Mouse (Mus musculus) kidney, embryonic 15.5 days (tissue): ENCODE measurements around the gene Kcnab3. TPM values are rescaled to one million over a fixed set of nuclear protein-coding genes. Genes with fewer than 3 reads are reported as not detected.

ENCODE experiments used
- ATAC-seq: fragments of 200-750 bp; cut with Nextera tagmentation; replicated peaks from 2 replicates; pipeline ENCODE4 v1.8.0; 2017; ENCODE audit warnings: moderate TSS enrichment; ENCODE audit not compliant: low FRiP score
- H3K27ac ChIP-seq: fragments of 300-500 bp; sonication (generic); 2 replicates; pipeline ENCODE4 v1.5.1; 2015; ENCODE audit warnings: mild to moderate bottlenecking, inconsistent platforms
- H3K27me3 ChIP-seq: fragments of 300-500 bp; sonication (generic); 2 replicates; pipeline ENCODE4 v1.6.1; 2015; ENCODE audit warnings: inconsistent platforms
- H3K36me3 ChIP-seq: fragments of 300-500 bp; sonication (generic); 2 replicates; pipeline ENCODE4 v1.6.1; 2015; ENCODE audit warnings: inconsistent platforms
- H3K4me1 ChIP-seq: fragments of 300-500 bp; sonication (generic); 2 replicates; pipeline ENCODE4 v1.6.1; 2015; ENCODE audit warnings: inconsistent platforms
- H3K4me2 ChIP-seq: fragments of 300-500 bp; sonication (generic); 2 replicates; pipeline ENCODE4 v1.6.1; 2015; ENCODE audit warnings: moderate library complexity, mild to moderate bottlenecking, inconsistent platforms
- H3K4me3 ChIP-seq: fragments of 300-500 bp; sonication (generic); replicated peaks from 2 replicates; pipeline ENCODE4 v1.5.1; 2015; ENCODE audit warnings: mild to moderate bottlenecking, inconsistent platforms
- H3K9ac ChIP-seq: fragments of 300-500 bp; sonication (generic); 2 replicates; pipeline ENCODE4 v1.6.1; 2015; ENCODE audit warnings: mild to moderate bottlenecking, inconsistent platforms
- H3K9me3 ChIP-seq: fragments of 300-500 bp; sonication (generic); replicated peaks from 2 replicates; pipeline ENCODE4 v1.6.1; 2016; ENCODE audit warnings: inconsistent platforms
- WGBS: fragments of 180-500 bp; shearing (Covaris S2); methylation state at CpG from one replicate; pipeline ENCODE4 v1.1.7; 2015; ENCODE audit warnings: mixed read lengths; 5-methylcytosine and 5-hydroxymethylcytosine counted together
- polyA plus RNA-seq: library from polyadenylated mRNA; unstranded; fragments of >200 nt; fragmentation: Nextera tagmentation; extraction: Ambion mirVana; gene quantifications from 2 replicates; pipeline ENCODE4 v1.2.1, GENCODE M21; 2015

Kcnab3 gene
- polyA plus RNA-seq, 1 experiment from 2014 or later = 2.9 TPM

DNA sequence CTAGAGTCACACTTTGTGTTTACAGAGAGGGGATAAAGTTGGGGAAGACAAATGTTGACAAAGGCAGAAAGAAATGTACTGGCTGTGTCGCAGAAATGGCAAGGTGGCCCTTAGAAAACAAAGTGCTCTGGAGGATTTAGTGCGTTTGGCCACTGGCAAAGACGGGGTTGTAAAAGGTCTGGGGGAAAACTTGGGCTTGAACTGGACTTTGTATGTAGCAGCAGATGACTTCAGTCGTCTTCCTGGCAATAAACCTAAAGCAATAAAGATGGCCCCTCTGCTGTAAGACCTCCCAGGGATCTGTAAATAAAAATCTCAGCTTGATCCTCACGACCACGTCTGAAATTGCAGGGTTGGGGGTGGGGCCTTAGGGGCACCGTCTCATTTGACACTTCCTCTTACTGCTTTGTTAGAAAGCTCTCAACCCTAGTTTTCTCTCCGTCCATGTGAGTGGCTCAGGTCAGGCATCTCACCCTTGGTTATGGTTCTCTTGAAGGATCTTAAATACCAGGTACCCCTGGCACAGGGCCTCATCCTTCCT, 6.7 kb downstream of the Kcnab3 start:
- peak overlapping the region; percentile 81; the same call in 1 of the 2 replicates for H3K4me2 ChIP-seq
- peaks cover 11% of the 10 kb centered on the region for H3K27me3 ChIP-seq
- H3K9me3 ChIP-seq = no peaks in the 10 kb centered on the region
- peak overlapping the region; percentile 89 for H3K27ac ChIP-seq
- ATAC-seq = no peak; the same call in 1 of the 2 replicates
- no peaks in the 10 kb centered on the region for H3K36me3 ChIP-seq
- no peak overlapping the region for H3K4me3 ChIP-seq
- WGBS = 19% methylated on average over 8 of the region's 8 CpGs
- H3K4me1 ChIP-seq = peaks cover 31% of the 10 kb centered on the region
- no peak overlapping the region for H3K9ac ChIP-seq

GRCm38 (mm10) chr11:69333922-69334321, 7.9 kb downstream of the Kcnab3 start:
- H3K27ac ChIP-seq = peak overlapping the region; percentile 18; the same call in 1 of the 2 replicates

DNA sequence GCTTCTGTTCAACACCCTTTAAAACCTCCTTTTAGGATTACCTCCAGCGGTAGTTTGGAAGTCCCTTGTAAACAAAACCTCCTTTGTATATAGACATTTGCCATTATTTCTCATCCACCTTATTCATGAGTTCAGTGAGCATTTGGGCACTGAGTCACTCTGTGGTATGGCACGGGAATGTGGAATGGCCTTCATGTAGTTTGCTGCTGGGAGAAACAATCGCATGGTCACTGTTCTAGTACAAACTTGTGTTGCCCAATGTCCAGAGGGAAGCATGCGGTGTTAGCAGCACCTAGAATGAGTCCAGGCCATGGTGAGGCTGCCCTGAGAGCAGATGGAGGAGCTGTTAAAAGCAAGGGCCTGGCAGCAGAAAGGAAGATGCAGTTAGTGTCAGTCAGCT, 8.7 kb downstream of the Kcnab3 start:
- Histone ChIP-seq H3K4me1 (peaks cover 32% of the 10 kb centered on the region), H3K4me2 (no peak overlapping the region), H3K36me3 (no peaks in the 10 kb centered on the region), H3K27me3 (0 out of 2 replicates have a peak, but pooled peaks cover 8% of the 10 kb centered on the region), H3K27ac (no peak overlapping the region), H3K9ac (no peak overlapping the region), H3K4me3 (no peak overlapping the region), H3K9me3 (no peaks in the 10 kb centered on the region)
- no peak for ATAC-seq
- WGBS = 58% methylated on average over 4 of the region's 4 CpGs

More at GRCm38 (mm10) chr11:69333922-69334321, 7.9 kb downstream of the Kcnab3 start:
- 0 out of 2 replicates have a peak, but pooled peaks cover 13% of the 10 kb centered on the region for H3K27me3 ChIP-seq
- peaks cover 31% of the 10 kb centered on the region for H3K4me1 ChIP-seq
- ATAC-seq = no peak
- H3K4me3 ChIP-seq = no peak overlapping the region
- H3K9ac ChIP-seq = no peak overlapping the region
- no peaks in the 10 kb centered on the region for H3K9me3 ChIP-seq
- H3K36me3 ChIP-seq = no peaks in the 10 kb centered on the region
- 56% methylated on average over 3 of the region's 3 CpGs for WGBS
- no peak overlapping the region for H3K4me2 ChIP-seq

DNA sequence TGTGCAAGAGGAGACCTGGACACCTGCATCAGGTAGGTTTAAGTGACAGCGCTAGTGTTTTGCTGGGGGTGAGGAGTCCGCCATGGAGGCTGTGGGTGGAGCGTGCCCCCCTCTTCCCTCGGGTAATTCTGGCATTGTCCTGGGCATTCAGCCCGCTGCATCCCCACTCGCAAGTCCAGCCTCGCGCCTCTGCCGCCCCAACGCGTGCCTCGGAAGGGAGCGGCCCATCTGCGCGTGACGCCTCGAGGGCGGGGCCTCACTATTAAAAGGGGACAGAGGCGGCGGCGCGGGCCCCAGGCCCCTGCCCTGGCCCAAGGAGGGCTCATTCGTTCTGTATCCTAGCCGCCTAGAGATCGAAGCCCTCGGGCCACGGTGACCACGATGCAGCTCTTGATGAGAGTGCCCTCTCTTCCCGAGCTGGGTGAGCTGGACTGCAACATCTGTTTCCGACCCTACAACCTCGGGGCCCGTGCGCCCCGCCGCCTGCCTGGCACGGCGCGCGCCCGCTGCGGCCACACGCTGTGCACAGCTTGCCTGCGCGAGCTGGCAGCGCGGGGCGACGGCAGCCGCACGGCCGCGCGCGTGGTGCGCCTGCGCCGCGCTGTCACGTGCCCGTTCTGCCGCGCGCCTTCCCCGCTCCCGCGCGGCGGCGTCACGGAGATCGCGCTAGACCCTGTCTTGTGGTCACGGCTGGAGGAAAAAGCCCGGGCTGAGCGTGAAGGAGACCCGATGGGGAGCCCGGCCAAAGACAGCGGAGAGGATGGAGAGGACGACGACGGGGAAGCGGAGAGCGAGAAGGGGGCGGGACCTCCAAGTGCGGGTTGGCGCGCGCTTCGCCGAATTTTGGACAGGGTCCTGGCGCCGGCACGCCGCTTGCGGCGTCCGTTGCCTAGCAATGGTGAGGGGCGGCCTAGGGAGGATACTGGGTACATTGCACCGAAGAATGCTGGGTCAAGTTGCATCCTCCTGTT, 14.4 kb downstream of the Kcnab3 start, which contains the start of gene Rnf227:
Rnf227 (plus strand) TSS at position 301 of the 971 bp plus-strand sequence.
- Histone ChIP-seq H3K4me3 (peak within 1 kb of the TSS; percentile 63), H3K27ac (peak within 1 kb of the TSS; percentile 87), H3K4me1 (peaks cover 19% of the 10 kb centered on the region), H3K27me3 (0 out of 2 replicates have a peak, but pooled peaks cover 7% of the 10 kb centered on the region), H3K36me3 (peaks cover 28% of the 10 kb centered on the region), H3K9me3 (no peaks in the 10 kb centered on the region), H3K9ac (peak within 1 kb of the TSS; percentile 66), H3K4me2 (peak within 1 kb of the TSS; percentile 93)
- ATAC-seq = peak; percentile 84
- WGBS = 2% methylated on average over 99 of the region's 99 CpGs

DNA sequence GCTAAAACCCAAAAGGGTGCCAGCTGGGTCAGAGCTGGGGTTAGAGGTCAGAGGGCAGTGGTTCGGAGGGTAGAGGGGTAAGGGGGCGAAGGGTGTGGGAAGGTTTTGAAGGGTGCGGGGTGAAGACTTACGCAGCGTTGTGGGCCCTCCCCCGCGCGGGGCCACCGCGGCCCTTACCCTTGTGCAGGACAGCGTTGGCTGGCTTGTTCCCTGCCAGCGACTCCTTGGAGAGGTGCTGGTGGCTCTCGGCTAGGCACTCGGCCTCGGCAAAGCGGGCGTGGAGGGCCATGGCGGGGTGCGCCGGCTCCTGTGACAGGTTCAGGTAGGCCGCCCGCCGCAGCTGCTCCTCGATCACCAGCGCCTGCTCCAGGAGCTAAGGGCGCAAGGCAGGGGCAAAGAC, 20.4 kb downstream of the Kcnab3 start:
- Histone ChIP-seq H3K36me3 (peaks cover 88% of the 10 kb centered on the region), H3K4me1 (peaks cover 1% of the 10 kb centered on the region), H3K4me3 (no peak overlapping the region), H3K9me3 (no peaks in the 10 kb centered on the region), H3K9ac (no peak overlapping the region), H3K27ac (no peak overlapping the region), H3K27me3 (no peaks in the 10 kb centered on the region), H3K4me2 (no peak overlapping the region)
- 86% methylated on average over 24 of the region's 26 CpGs for WGBS
- no peak for ATAC-seq

DNA sequence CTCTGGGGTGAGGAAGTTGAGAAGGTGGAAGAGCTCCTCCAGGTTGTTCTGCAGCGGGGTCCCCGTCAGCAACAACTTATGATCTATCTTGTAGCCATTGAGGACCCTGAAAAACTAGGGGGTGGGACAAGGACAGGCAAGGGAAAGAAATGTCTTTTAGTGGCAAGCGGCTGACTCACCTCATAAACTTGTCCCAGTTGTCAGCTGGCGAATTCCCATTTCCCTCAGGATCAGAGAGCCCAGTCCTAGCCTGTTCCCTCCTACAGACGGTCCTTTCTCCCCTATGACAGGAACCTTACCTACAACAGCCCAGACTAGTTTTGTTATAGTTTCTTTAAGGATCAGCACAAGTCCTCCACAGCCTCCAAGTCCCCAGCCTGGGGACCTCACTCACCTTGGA, 30.5 kb downstream of the Kcnab3 start:
- ATAC-seq = no peak
- 70% methylated on average over 5 of the region's 5 CpGs for WGBS
- Histone ChIP-seq H3K36me3 (peaks cover 100% of the 10 kb centered on the region), H3K4me3 (no peak overlapping the region), H3K9me3 (no peaks in the 10 kb centered on the region), H3K4me2 (no peak overlapping the region), H3K27me3 (no peaks in the 10 kb centered on the region), H3K27ac (no peak overlapping the region), H3K9ac (no peak overlapping the region), H3K4me1 (peaks cover 2% of the 10 kb centered on the region; the same call in 1 of the 2 replicates)

GRCm38 (mm10) chr11:69357690-69358089, 31.6 kb downstream of the Kcnab3 start:
- Histone ChIP-seq H3K36me3 (peaks cover 100% of the 10 kb centered on the region), H3K27me3 (no peaks in the 10 kb centered on the region), H3K27ac (no peak overlapping the region), H3K4me2 (no peak overlapping the region), H3K9me3 (no peaks in the 10 kb centered on the region), H3K4me3 (no peak overlapping the region), H3K9ac (no peak overlapping the region), H3K4me1 (peaks cover 2% of the 10 kb centered on the region; the same call in 1 of the 2 replicates)
- 73% methylated on average over 12 of the region's 12 CpGs for WGBS
- ATAC-seq = no peak

- H3K36me3 ChIP-seq = peaks cover 68% of the 10 kb centered on the region
- H3K4me3 ChIP-seq = no peak overlapping the region
- no peak overlapping the region for H3K4me2 ChIP-seq
- H3K27me3 ChIP-seq = no peaks in the 10 kb centered on the region
- peaks cover 37% of the 10 kb centered on the region for H3K4me1 ChIP-seq
- WGBS = 60% methylated on average over 7 of the region's 7 CpGs
- H3K27ac ChIP-seq = no peak overlapping the region
- H3K9me3 ChIP-seq = no peaks in the 10 kb centered on the region
- no peak for ATAC-seq
- H3K9ac ChIP-seq = no peak overlapping the region
Observed at GRCm38 (mm10) chr11:69362021-69362420, 36.0 kb downstream of the Kcnab3 start.

GRCm38 (mm10) chr11:69362479-69362878, 36.4 kb downstream of the Kcnab3 start:
- Histone ChIP-seq H3K9ac (no peak overlapping the region), H3K9me3 (no peaks in the 10 kb centered on the region), H3K4me3 (no peak overlapping the region), H3K27me3 (no peaks in the 10 kb centered on the region), H3K4me2 (no peak overlapping the region), H3K27ac (no peak overlapping the region), H3K36me3 (peaks cover 64% of the 10 kb centered on the region), H3K4me1 (peaks cover 39% of the 10 kb centered on the region)
- 72% methylated on average over 2 of the region's 2 CpGs for WGBS
- no peak for ATAC-seq

- Histone ChIP-seq H3K36me3 (peaks cover 45% of the 10 kb centered on the region), H3K9me3 (no peaks in the 10 kb centered on the region), H3K4me1 (peaks cover 46% of the 10 kb centered on the region), H3K4me3 (peak overlapping the region; percentile 94), H3K4me2 (peak overlapping the region; percentile 87), H3K27me3 (no peaks in the 10 kb centered on the region), H3K9ac (peak overlapping the region; percentile 12; the same call in 1 of the 2 replicates), H3K27ac (peak overlapping the region; percentile 100)
- no peak for ATAC-seq
- WGBS = 31% methylated on average over 8 of the region's 8 CpGs
Observed at GRCm38 (mm10) chr11:69364376-69364775, 38.3 kb downstream of the Kcnab3 start.

GRCm38 (mm10) chr11:69364910-69365309, 38.9 kb downstream of the Kcnab3 start:
- Histone ChIP-seq H3K9me3 (no peaks in the 10 kb centered on the region), H3K9ac (peak overlapping the region; percentile 29; the same call in 1 of the 2 replicates), H3K27ac (peak overlapping the region; percentile 100), H3K4me1 (peaks cover 49% of the 10 kb centered on the region), H3K36me3 (peaks cover 39% of the 10 kb centered on the region), H3K4me2 (peak overlapping the region; percentile 87), H3K4me3 (peak overlapping the region; percentile 94), H3K27me3 (no peaks in the 10 kb centered on the region)
- ATAC-seq = peak; percentile 64
- 2% methylated on average over 6 of the region's 6 CpGs for WGBS

GRCm38 (mm10) chr11:69365722-69366121, 39.7 kb downstream of the Kcnab3 start:
- H3K9me3 ChIP-seq = no peaks in the 10 kb centered on the region
- H3K27me3 ChIP-seq = no peaks in the 10 kb centered on the region
- WGBS = 13% methylated on average over 6 of the region's 6 CpGs
- peaks cover 52% of the 10 kb centered on the region for H3K4me1 ChIP-seq
- ATAC-seq = no peak
- peak overlapping the region; percentile 45 for H3K9ac ChIP-seq
- H3K4me2 ChIP-seq = peak overlapping the region; percentile 87
- H3K27ac ChIP-seq = peak overlapping the region; percentile 100
- H3K36me3 ChIP-seq = peaks cover 31% of the 10 kb centered on the region
- peak overlapping the region; percentile 94 for H3K4me3 ChIP-seq
